Mouse (Mus musculus) limb, embryonic 15.5 days (tissue): ENCODE measurements around the gene Khdc3. TPM values are rescaled to one million over a fixed set of nuclear protein-coding genes. Genes with fewer than 3 reads are reported as not detected.

Experiments
- ATAC-seq: fragments of 200-750 bp; cut with Nextera tagmentation; 2 replicates; pipeline ENCODE4 v1.8.0; 2017; ENCODE audit warnings: low read depth, moderate TSS enrichment; ENCODE audit not compliant: insufficient number of reproducible peaks, low FRiP score, low TSS enrichment
- H3K27ac ChIP-seq: fragments of 300-500 bp; sonication (generic); 2 replicates; pipeline ENCODE4 v1.5.1; 2015; ENCODE audit warnings: moderate library complexity, mild to moderate bottlenecking, inconsistent platforms
- H3K27me3 ChIP-seq: fragments of 300-500 bp; sonication (generic); 2 replicates; pipeline ENCODE4 v1.6.1; 2015; ENCODE audit warnings: inconsistent platforms
- H3K36me3 ChIP-seq: fragments of 300-500 bp; sonication (generic); 2 replicates; pipeline ENCODE4 v1.6.1; 2015; ENCODE audit warnings: inconsistent platforms
- H3K4me1 ChIP-seq: fragments of 300-500 bp; sonication (generic); 2 replicates; pipeline ENCODE4 v1.6.1; 2015; ENCODE audit warnings: inconsistent platforms
- H3K4me2 ChIP-seq: fragments of 300-500 bp; sonication (generic); 2 replicates; pipeline ENCODE4 v1.6.1; 2015; ENCODE audit warnings: mild to moderate bottlenecking, inconsistent platforms
- H3K4me3 ChIP-seq: fragments of 300-500 bp; sonication (generic); 2 replicates; pipeline ENCODE4 v1.5.1; 2015; ENCODE audit warnings: mild to moderate bottlenecking, inconsistent platforms
- H3K9ac ChIP-seq: fragments of 300-500 bp; sonication (generic); 2 replicates; pipeline ENCODE4 v1.6.1; 2015; ENCODE audit warnings: inconsistent platforms
- H3K9me3 ChIP-seq: fragments of 300-500 bp; sonication (generic); 2 replicates; pipeline ENCODE4 v1.6.1; 2016; ENCODE audit warnings: inconsistent platforms
- WGBS: fragments of 180-500 bp; shearing (Covaris S2); methylation state at CpG from one replicate; pipeline ENCODE4 v1.1.7; 2015; 5-methylcytosine and 5-hydroxymethylcytosine counted together
- polyA plus RNA-seq: library from polyadenylated mRNA; unstranded; fragments of >200 nt; fragmentation: Nextera tagmentation; extraction: Ambion mirVana; gene quantifications from 2 replicates; pipeline ENCODE4 v1.2.1, GENCODE M21; 2015

Gene Khdc3
- polyA plus RNA-seq, 1 experiment from 2014 or later, result 0.19 TPM

DNA sequence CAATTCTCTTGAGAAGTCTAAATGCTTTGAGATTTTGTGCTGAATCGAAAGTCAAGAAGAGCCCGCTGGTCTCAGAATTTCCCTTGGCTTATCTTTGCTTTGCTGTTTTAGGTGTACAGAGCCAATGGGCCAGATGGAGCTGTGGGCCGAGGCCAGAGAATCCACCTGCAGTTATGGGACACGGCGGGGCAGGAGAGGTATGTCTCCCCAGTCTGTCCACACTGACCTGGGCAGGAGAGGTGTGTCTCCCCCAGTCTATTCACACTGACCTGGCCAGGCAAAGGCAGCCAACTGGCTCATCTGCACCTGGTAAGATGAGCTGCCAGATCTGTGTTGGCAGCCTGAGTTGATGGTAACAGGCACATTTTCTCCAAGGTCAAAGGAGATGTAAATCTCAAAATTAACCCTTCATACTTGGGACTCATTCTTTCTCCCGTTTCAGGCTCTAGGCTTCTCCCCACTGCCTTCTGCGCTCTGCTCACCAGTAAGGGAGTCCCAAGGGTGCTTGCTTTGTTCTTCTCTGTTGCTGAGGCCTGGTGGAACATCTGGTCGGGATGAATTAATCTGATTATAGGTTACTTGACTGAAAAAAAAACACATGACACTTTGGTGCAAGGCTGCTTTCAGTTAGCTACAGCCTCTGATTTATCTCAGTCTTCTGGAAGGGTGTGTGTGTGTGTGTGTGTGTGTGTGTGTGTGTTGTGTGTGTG lies 19.2 kb upstream of the Khdc3 start:
- Histone ChIP-seq H3K9me3 (no peaks in the 10 kb centered on the region), H3K4me3 (no peak overlapping the region), H3K27me3 (no peaks in the 10 kb centered on the region), H3K4me2 (no peak overlapping the region), H3K27ac (no peak overlapping the region), H3K4me1 (no peaks in the 10 kb centered on the region), H3K36me3 (no peaks in the 10 kb centered on the region), H3K9ac (no peak overlapping the region)
- WGBS, result 74% methylated on average over 8 of the region's 8 CpGs
- ATAC-seq, result no peak

DNA sequence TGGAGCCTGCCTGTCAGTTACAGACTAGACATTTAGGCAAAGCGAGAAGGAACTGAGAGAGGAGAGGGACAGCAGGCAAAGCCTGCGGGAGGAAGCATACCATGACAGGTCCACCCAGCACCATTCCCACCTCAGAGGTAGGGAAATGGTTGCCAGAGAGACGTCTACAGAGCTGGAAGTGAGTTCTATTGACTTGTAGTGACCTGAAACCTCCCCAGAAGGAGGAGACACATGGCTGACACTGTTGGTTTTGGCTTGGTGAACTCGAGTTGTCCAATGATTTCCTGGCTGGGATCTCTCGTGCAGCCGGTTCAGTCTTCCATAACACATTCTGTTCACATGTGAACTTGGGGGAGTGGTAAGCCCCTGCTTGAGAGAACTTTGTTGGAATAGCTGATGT lies 17.7 kb upstream of the Khdc3 start:
- Histone ChIP-seq H3K9ac (no peak overlapping the region), H3K36me3 (no peaks in the 10 kb centered on the region), H3K4me1 (no peaks in the 10 kb centered on the region), H3K4me2 (no peak overlapping the region), H3K4me3 (no peak overlapping the region), H3K27ac (no peak overlapping the region), H3K27me3 (no peaks in the 10 kb centered on the region), H3K9me3 (no peaks in the 10 kb centered on the region)
- 60% methylated on average over 6 of the region's 6 CpGs for WGBS
- no peak for ATAC-seq

DNA sequence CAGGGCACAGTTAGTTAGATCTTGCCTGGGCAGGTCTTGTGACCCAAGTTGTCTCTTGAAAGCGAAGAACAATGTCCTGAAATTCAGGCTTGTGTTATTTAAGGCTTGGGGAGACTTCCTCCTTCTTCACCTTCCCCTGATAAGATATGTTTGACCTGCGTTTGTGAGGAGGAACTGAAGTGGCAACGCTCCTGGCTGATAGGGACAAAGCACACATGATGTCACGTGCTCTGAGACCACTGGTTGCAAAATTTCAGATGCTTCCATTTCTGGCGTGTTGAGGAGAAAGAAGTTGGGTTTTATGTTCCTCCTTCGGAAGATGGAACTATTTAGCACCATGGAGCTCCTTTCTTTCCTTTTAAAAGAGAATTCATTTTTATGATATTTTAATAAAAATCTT lies 15.8 kb upstream of the Khdc3 start:
- WGBS, result 80% methylated on average over 6 of the region's 6 CpGs

DNA sequence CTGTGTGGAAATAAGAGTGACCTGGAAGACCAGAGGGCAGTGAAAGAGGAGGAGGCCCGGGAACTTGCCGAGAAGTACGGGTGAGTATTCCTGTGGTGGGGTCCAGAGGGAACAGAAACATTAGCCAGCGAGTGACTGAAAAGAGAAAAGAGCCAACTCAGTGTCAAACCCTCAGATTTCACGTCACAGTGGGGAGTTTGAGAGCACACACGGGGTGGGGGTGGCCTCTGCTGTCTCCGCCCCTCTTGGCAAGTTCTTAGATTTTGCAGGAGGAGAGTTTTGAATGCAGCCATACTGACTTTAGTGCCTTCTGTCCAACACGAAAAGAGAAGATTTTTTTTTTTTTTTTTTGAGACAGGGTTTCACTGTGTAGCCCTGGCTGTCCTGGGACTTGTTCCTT lies 14.5 kb upstream of the Khdc3 start:
- WGBS, result 57% methylated on average over 8 of the region's 8 CpGs
- Histone ChIP-seq H3K4me3 (no peak overlapping the region), H3K27me3 (no peaks in the 10 kb centered on the region), H3K4me1 (no peaks in the 10 kb centered on the region), H3K27ac (no peak overlapping the region), H3K36me3 (no peaks in the 10 kb centered on the region), H3K4me2 (no peak overlapping the region), H3K9ac (no peak overlapping the region), H3K9me3 (no peaks in the 10 kb centered on the region)
- no peak for ATAC-seq

More for the DNA sequence above, 15.8 kb upstream of the Khdc3 start:
- no peak overlapping the region for H3K9ac ChIP-seq
- ATAC-seq, result no peak
- no peaks in the 10 kb centered on the region for H3K27me3 ChIP-seq
- no peak overlapping the region for H3K27ac ChIP-seq
- no peak overlapping the region for H3K4me3 ChIP-seq
- H3K4me1 ChIP-seq, result no peaks in the 10 kb centered on the region
- H3K36me3 ChIP-seq, result no peaks in the 10 kb centered on the region
- H3K9me3 ChIP-seq, result no peaks in the 10 kb centered on the region
- H3K4me2 ChIP-seq, result no peak overlapping the region

DNA sequence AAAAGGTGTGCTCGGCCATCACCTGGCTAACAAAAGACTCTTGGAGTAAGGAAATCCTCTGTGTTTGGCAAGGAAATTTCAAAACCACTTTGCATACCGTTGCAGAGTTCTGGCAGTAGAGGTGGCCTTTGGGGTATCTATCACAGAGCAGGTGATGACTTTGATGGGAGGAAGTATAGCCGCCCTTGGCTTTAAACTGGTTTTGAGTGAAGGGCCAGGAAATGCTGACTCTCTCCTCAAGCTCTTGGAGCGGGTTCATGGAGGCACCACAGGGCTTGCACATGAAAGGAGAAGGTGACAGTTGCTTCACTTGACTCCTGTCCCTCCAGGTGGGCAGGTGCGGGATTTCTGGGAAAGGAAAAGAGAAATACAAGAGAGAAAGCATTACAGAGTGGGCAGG lies 14.1 kb upstream of the Khdc3 start:
- ATAC-seq, result no peak
- Histone ChIP-seq H3K9ac (no peak overlapping the region), H3K4me1 (no peaks in the 10 kb centered on the region), H3K4me2 (no peak overlapping the region), H3K27ac (no peak overlapping the region), H3K36me3 (no peaks in the 10 kb centered on the region), H3K9me3 (no peaks in the 10 kb centered on the region), H3K4me3 (no peak overlapping the region), H3K27me3 (no peaks in the 10 kb centered on the region)
- 79% methylated on average over 5 of the region's 5 CpGs for WGBS

DNA sequence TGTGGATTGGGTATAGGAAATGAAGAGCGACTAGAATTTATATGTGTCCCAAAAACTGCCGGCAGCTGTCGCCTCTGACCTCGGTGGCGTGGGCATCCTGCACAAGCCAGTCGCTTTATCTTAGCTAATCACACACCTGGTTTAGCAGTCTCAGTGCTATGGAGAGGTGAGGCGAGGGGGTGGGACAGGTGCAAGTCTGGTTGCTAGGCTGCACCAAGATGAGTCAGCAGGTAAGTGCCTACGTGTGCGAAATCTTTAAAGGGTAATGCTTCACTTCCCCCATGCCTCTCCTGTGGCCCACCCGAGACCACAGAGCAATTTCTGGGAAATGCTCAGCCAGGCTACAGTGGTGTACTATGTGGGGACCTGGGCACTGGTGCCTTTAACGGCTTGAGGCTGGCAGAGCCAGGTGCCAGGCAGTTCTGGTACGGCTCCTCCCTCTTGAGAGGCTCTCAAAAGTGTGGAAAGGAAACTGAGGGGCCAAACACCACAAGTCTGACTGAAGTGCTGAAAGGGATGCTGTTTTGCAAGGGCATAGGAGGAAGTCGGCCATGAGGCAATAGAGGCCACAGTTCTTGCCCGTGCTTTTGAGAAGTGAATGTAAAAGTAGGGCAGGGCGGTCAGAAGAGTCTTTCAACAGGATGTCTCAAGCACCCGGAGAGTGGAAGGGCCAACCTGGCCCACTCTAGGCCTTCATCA lies 12.3 kb upstream of the Khdc3 start:
- no peak for ATAC-seq
- 66% methylated on average over 16 of the region's 16 CpGs for WGBS

DNA sequence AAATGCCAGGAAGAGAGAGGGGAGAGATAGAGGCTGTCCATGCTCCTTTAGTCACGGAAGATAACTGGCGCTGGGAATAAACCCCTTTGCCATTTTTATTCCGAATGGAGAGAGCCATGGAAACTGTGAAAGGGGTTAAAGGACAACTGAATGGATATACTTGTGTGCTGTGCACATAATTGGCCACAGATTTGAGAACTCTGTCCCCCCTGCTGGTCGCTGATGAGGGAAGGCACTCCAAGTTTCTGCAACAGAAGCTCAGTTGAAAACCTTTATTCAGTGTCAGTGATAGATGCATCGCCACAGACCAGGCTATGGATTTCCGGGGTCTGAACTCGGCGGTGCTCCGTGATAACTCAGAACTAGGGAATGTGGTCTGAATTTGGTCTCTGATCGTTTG lies 11.5 kb upstream of the Khdc3 start:
- Histone ChIP-seq H3K36me3 (no peaks in the 10 kb centered on the region), H3K9ac (no peak overlapping the region), H3K4me2 (no peak overlapping the region), H3K4me3 (no peak overlapping the region), H3K9me3 (no peaks in the 10 kb centered on the region), H3K27me3 (0 out of 2 replicates have a peak, but pooled peaks cover 1% of the 10 kb centered on the region), H3K4me1 (no peaks in the 10 kb centered on the region), H3K27ac (no peak overlapping the region)
- ATAC-seq, result no peak
- 82% methylated on average over 10 of the region's 10 CpGs for WGBS

More for the DNA sequence above, 12.3 kb upstream of the Khdc3 start:
- Histone ChIP-seq H3K4me3 (no peak overlapping the region), H3K27ac (no peak overlapping the region), H3K9me3 (no peaks in the 10 kb centered on the region), H3K27me3 (no peaks in the 10 kb centered on the region), H3K9ac (no peak overlapping the region), H3K4me2 (no peak overlapping the region), H3K36me3 (no peaks in the 10 kb centered on the region), H3K4me1 (no peaks in the 10 kb centered on the region)

DNA sequence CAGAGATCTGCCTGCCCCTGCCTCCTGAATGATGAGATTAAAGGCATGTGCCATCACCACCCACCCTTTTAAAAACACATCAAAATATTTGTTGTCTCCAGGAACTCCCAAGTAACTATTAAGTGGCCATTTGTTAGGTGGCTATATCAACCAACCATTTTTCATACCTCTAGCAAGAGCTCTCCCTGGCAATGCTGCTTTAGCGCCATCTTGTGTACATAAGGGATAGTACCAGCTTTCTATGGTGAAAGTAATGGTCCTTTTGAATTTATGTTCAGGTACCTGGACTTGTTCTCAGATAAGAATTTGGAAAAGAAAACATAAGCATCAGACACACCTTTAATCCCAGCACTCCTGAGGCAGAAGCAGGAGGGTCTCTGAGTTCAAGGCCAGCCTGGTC lies 9.9 kb upstream of the Khdc3 start:
- 2% methylated on average over 1 of the region's 1 CpGs for WGBS
- H3K4me1 ChIP-seq, result no peaks in the 10 kb centered on the region
- H3K27ac ChIP-seq, result no peak overlapping the region
- H3K27me3 ChIP-seq, result 0 out of 2 replicates have a peak, but pooled peaks cover 5% of the 10 kb centered on the region
- H3K9me3 ChIP-seq, result no peaks in the 10 kb centered on the region
- H3K4me3 ChIP-seq, result no peak overlapping the region
- no peaks in the 10 kb centered on the region for H3K36me3 ChIP-seq
- no peak overlapping the region for H3K4me2 ChIP-seq
- H3K9ac ChIP-seq, result no peak overlapping the region
- no peak for ATAC-seq

DNA sequence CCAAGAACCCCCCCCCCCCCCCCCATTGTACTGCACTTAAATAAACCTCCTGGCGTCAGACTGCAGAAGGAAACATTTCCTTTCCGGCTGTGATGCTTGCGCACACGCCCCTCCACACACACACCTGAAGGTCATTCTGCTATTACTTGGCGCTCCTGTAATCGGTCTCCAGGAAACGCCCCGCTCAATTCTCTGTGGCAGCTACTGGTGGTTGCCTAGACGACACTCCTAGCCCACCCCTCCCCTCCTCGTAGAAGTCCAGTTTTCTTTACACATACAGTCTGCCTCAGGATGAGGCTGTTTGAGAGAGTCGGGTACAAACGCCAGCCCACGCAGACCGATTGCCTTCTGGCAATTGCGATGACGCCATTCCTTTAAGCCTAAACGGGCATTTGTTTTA lies 7.1 kb upstream of the Khdc3 start:
- 34% methylated on average over 17 of the region's 17 CpGs for WGBS
- no peak overlapping the region for H3K27ac ChIP-seq
- no peaks in the 10 kb centered on the region for H3K36me3 ChIP-seq
- no peak overlapping the region for H3K4me2 ChIP-seq
- no peak overlapping the region for H3K4me3 ChIP-seq
- no peak for ATAC-seq
- H3K27me3 ChIP-seq, result 0 out of 2 replicates have a peak, but pooled peaks cover 5% of the 10 kb centered on the region
- H3K9ac ChIP-seq, result no peak overlapping the region
- H3K9me3 ChIP-seq, result no peaks in the 10 kb centered on the region
- H3K4me1 ChIP-seq, result no peaks in the 10 kb centered on the region

DNA sequence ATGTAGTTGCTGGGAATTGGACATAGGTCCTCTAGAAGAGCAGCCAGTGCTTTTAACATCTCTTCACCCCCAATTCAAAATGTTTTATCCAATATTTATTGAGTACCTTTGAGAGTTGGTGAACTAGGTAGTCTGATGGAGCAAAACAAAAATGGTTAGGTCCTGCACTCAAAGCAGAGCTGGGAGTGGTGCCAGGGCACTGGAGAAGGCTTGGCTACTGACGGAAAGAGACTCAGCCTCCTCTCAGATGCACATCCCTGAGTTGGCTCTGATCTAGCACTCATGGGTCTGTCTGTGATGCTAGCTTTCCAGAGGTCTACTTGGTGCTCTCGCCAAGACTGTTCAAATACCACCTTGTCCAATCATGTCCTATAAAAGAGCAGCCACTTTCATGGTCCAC lies 3.7 kb upstream of the Khdc3 start:
- no peaks in the 10 kb centered on the region for H3K4me1 ChIP-seq
- H3K9ac ChIP-seq, result no peak overlapping the region
- WGBS, result 81% methylated on average over 2 of the region's 2 CpGs
- no peak for ATAC-seq
- peaks cover 14% of the 10 kb centered on the region for H3K27me3 ChIP-seq
- H3K4me2 ChIP-seq, result no peak overlapping the region
- no peak overlapping the region for H3K27ac ChIP-seq
- no peaks in the 10 kb centered on the region for H3K36me3 ChIP-seq
- no peak overlapping the region for H3K4me3 ChIP-seq
- no peaks in the 10 kb centered on the region for H3K9me3 ChIP-seq

DNA sequence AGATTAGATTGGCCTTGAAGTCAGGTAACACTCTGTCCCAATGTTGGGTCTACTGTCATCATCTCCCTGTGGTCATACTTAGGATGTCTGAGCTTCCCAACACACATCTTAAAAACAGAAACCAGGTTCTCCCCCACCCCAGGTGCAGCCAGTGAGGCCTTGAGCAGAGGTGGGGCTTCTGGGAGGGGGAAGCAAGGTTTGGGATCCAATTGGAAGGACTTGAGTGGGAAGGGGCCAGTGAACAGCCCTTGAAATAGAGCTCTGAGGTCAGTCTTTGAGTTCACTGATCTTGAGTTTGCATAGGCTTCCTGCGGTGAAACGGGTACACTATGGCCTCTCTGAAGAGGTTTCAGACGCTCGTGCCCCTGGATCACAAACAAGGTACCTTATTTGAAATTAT lies 545 bp downstream of the Khdc3 start, which contains the start of gene Gm20509:
Gene Gm20509 (plus strand): TSS at position 290 of the 400 bp plus-strand sequence.
- Histone ChIP-seq H3K4me3 (peak within 1 kb of the TSS; percentile 42), H3K4me1 (peaks cover 10% of the 10 kb centered on the region), H3K4me2 (peak within 1 kb of the TSS; percentile 88), H3K9ac (peak within 1 kb of the TSS; percentile 28; the same call in 1 of the 2 replicates), H3K9me3 (no peaks in the 10 kb centered on the region), H3K36me3 (no peaks in the 10 kb centered on the region), H3K27ac (no peak within 1 kb of the TSS), H3K27me3 (peaks cover 26% of the 10 kb centered on the region)
- no peak for ATAC-seq
- WGBS, result 95% methylated on average over 4 of the region's 4 CpGs

DNA sequence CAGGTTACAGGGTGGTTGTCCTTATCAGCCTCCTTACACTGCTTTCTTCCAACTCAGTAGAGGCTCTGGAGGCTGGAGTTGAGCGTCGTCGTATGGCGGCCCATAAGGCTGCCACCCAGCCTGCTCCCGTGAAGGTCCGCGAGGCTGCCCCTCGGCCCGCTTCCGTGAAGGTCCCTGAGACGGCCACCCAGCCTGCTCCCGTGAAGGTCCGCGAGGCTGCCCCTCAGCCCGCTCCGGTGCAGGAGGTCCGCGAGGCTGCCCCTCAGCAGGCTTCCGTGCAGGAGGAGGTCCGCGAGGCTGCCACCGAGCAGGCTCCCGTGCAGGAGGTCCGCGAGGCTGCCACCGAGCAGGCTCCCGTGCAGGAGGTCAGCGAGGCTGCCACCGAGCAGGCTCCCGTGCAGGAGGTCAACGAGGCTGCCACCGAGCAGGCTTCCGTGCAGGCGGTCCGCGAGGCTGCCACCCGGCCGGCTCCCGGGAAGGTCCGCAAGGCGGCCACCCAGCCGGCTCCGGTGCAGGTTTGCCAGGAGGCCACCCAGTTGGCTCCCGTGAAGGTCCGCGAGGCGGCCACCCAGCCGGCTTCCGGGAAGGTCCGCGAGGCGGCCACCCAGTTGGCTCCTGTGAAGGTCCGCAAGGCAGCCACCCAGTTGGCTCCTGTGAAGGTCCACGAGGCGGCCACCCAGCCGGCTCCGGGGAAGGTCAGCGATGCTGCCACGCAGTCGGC lies 1.7 kb downstream of the Khdc3 start:
- Histone ChIP-seq H3K4me3 (peak overlapping the region; percentile 42), H3K4me1 (peaks cover 10% of the 10 kb centered on the region), H3K36me3 (no peaks in the 10 kb centered on the region), H3K9ac (peak overlapping the region; percentile 28; the same call in 1 of the 2 replicates), H3K27me3 (peaks cover 26% of the 10 kb centered on the region), H3K9me3 (no peaks in the 10 kb centered on the region), H3K27ac (no peak overlapping the region), H3K4me2 (peak overlapping the region; percentile 88)
- ATAC-seq, result no peak
- 4% methylated on average over 60 of the region's 60 CpGs for WGBS
